Mouse (Mus musculus) heart, postnatal 0 days (tissue): ENCODE results near the gene Csdc2. TPM values are rescaled to one million over a fixed set of nuclear protein-coding genes. Genes with fewer than 3 reads are reported as not detected.
A peak's percentile ranks its signal among the peaks of the same experiment; 100 is the strongest.

ENCODE experiments used
- ATAC-seq: fragments of 200-750 bp; cut with Nextera tagmentation; 2 replicates; pipeline ENCODE4 v1.8.0; 2017; ENCODE audit warnings: low read depth, moderate number of reproducible peaks, moderate library complexity; ENCODE audit not compliant: insufficient read depth
- DNase-seq: peaks from one replicate; pipeline ENCODE4 v3.0.0-alpha.2; 2016; ENCODE audit warnings: low spot score
- H3K27ac ChIP-seq: fragments of 300-500 bp; sonication (generic); 2 replicates; pipeline ENCODE4 v1.5.1; 2014; ENCODE audit warnings: low read depth, mild to moderate bottlenecking
- H3K27me3 ChIP-seq: fragments of 300-500 bp; sonication (generic); 2 replicates; pipeline ENCODE4 v1.6.1; 2014; ENCODE audit warnings: low read length, mixed read lengths; ENCODE audit not compliant: control insufficient read depth, insufficient read depth
- H3K36me3 ChIP-seq: fragments of 300-500 bp; sonication (generic); replicated peaks from 2 replicates; pipeline ENCODE4 v1.6.1; 2014; ENCODE audit warnings: low read length, mixed read lengths; ENCODE audit not compliant: control insufficient read depth, insufficient read depth
- H3K4me1 ChIP-seq: fragments of 300-500 bp; sonication (generic); 2 replicates; pipeline ENCODE4 v1.6.1; 2014; ENCODE audit warnings: antibody characterized with exemption; ENCODE audit not compliant: control insufficient read depth, insufficient read depth
- H3K4me2 ChIP-seq: fragments of 300-500 bp; sonication (generic); 2 replicates; pipeline ENCODE4 v1.6.1; 2014; ENCODE audit warnings: low read depth, mild to moderate bottlenecking, low read length, moderate library complexity
- H3K4me3 ChIP-seq: fragments of 300-500 bp; sonication (generic); 2 replicates; pipeline ENCODE4 v1.5.1; 2014; ENCODE audit warnings: low read depth, low read length
- H3K9ac ChIP-seq: fragments of 300-500 bp; sonication (generic); replicated peaks from 2 replicates; pipeline ENCODE4 v1.6.1; 2014; ENCODE audit warnings: low read depth, low read length, mixed read lengths
- H3K9me3 ChIP-seq: fragments of 300-500 bp; sonication (generic); replicated peaks from 2 replicates; pipeline ENCODE4 v1.6.1; 2016; ENCODE audit warnings: low read length; ENCODE audit not compliant: control insufficient read depth
- CTCF ChIP-seq: IDR thresholded peaks from 2 replicates; pipeline ENCODE4 v1.5.1; 2016; ENCODE audit warnings: antibody characterized with exemption, control low read depth, low read depth
- EP300 ChIP-seq: IDR thresholded peaks from 2 replicates; pipeline ENCODE4 v1.6.1; 2016; ENCODE audit warnings: antibody characterized with exemption, low read depth
- WGBS: fragments of 180-500 bp; shearing (Covaris S2); extraction: QIAGEN DNeasy Blood & Tissue Kit; methylation state at CpG from one replicate; pipeline ENCODE4 v1.1.7; 2014; 5-methylcytosine and 5-hydroxymethylcytosine counted together
- polyA plus RNA-seq: library from polyadenylated mRNA; unstranded; fragments of >200 nt; fragmentation: Nextera tagmentation; extraction: Ambion mirVana; gene quantifications from 2 replicates; pipeline ENCODE4 v1.2.1, GENCODE M21; 2015
- total RNA-seq: library from RNA; depleted of rRNA; stranded (reverse); fragments of >200 nt; gene quantifications from 2 replicates; pipeline ENCODE4 v1.2.3, GENCODE M21; 2014; ENCODE audit warnings: low replicate concordance

Gene Csdc2
- total and polyA plus RNA-seq, 2 experiments from 2014 or later: 2.8 to 7.7 TPM

GRCm38 (mm10) chr15:81955414-81955813 lies 18.9 kb downstream of the Csdc2 start:
- ATAC-seq (no peak), DNase-seq (no peak)
- Histone ChIP-seq H3K9me3 (no peaks in the 10 kb centered on the region), H3K27me3 (no peaks in the 10 kb centered on the region), H3K4me3 (no peak overlapping the region), H3K4me1 (0 out of 2 replicates have a peak, but pooled peaks cover 3% of the 10 kb centered on the region), H3K27ac (no peak overlapping the region), H3K36me3 (peaks cover 11% of the 10 kb centered on the region), H3K4me2 (no peak overlapping the region), H3K9ac (no peak overlapping the region)
- TF ChIP-seq EP300 (no peak), CTCF (no peak)
- WGBS: 94% methylated on average over 15 of the region's 15 CpGs

- ATAC-seq (no peak), DNase-seq (no peak)
- no peaks in the 10 kb centered on the region for H3K27me3 ChIP-seq
- H3K9me3 ChIP-seq: no peaks in the 10 kb centered on the region
- H3K4me2 ChIP-seq: no peak overlapping the region
- H3K27ac ChIP-seq: no peak overlapping the region
- TF ChIP-seq EP300: no peak
- TF ChIP-seq CTCF: peak; percentile 70
- H3K4me1 ChIP-seq: 0 out of 2 replicates have a peak, but pooled peaks cover 4% of the 10 kb centered on the region
- H3K4me3 ChIP-seq: no peak overlapping the region
- H3K9ac ChIP-seq: no peak overlapping the region
- H3K36me3 ChIP-seq: peaks cover 11% of the 10 kb centered on the region
- WGBS: 66% methylated on average over 8 of the region's 8 CpGs
These were observed 19.9 kb downstream of the Csdc2 start for GRCm38 (mm10) chr15:81956457-81956856.

GRCm38 (mm10) chr15:81957598-81957997 lies 21.0 kb downstream of the Csdc2 start:
- Histone ChIP-seq H3K4me2 (no peak overlapping the region), H3K27me3 (no peaks in the 10 kb centered on the region), H3K36me3 (peaks cover 11% of the 10 kb centered on the region), H3K9ac (no peak overlapping the region), H3K9me3 (no peaks in the 10 kb centered on the region), H3K4me1 (0 out of 2 replicates have a peak, but pooled peaks cover 4% of the 10 kb centered on the region), H3K4me3 (no peak overlapping the region), H3K27ac (no peak overlapping the region)
- WGBS: 81% methylated on average over 11 of the region's 11 CpGs
- TF ChIP-seq EP300 (no peak), CTCF (no peak)
- DNase-seq: no peak
- no peak for ATAC-seq

GRCm38 (mm10) chr15:81958906-81959305 lies 22.3 kb downstream of the Csdc2 start:
- Histone ChIP-seq H3K9ac (no peak overlapping the region), H3K27me3 (no peaks in the 10 kb centered on the region), H3K9me3 (no peaks in the 10 kb centered on the region), H3K4me1 (0 out of 2 replicates have a peak, but pooled peaks cover 4% of the 10 kb centered on the region), H3K4me3 (no peak overlapping the region), H3K27ac (no peak overlapping the region), H3K4me2 (no peak overlapping the region), H3K36me3 (peaks cover 11% of the 10 kb centered on the region)
- ATAC-seq: no peak
- TF ChIP-seq CTCF: no peak
- TF ChIP-seq EP300: no peak
- DNase-seq: no peak
- 62% methylated on average over 3 of the region's 3 CpGs for WGBS

- WGBS: under 1% methylated on average over 77 of the region's 77 CpGs
- Histone ChIP-seq H3K27me3 (no peaks in the 10 kb centered on the region), H3K9ac (peak within 1 kb of the TSS; percentile 53), H3K4me3 (peak within 1 kb of the TSS; percentile 58), H3K27ac (peak within 1 kb of the TSS; percentile 70), H3K4me2 (peak within 1 kb of the TSS; percentile 87), H3K4me1 (0 out of 2 replicates have a peak, but pooled peaks cover 4% of the 10 kb centered on the region), H3K36me3 (peaks cover 7% of the 10 kb centered on the region; the same call in 1 of the 2 replicates), H3K9me3 (no peaks in the 10 kb centered on the region)
- ATAC-seq (peak; percentile 99), DNase-seq (peak; percentile 94)
- TF ChIP-seq EP300 (peak; percentile 22; the same call in 1 of the 2 replicates), CTCF (peak; percentile 71)
These were observed 23.9 kb downstream of the Csdc2 start, which contains the start of gene Pmm1 for GRCm38 (mm10) chr15:81960171-81961077. Gene Pmm1 (minus strand): TSS chr15:81960930.
